Mouse (Mus musculus) thymus, postnatal 25 days (tissue): Measurements from ENCODE around the gene Usp37.
A peak's percentile ranks its signal among the peaks of the same experiment; 100 is the strongest.

ENCODE experiments used
- DNase-seq: peaks from one replicate; pipeline ENCODE4 v3.0.0; 2022

Usp37 gene

DNA sequence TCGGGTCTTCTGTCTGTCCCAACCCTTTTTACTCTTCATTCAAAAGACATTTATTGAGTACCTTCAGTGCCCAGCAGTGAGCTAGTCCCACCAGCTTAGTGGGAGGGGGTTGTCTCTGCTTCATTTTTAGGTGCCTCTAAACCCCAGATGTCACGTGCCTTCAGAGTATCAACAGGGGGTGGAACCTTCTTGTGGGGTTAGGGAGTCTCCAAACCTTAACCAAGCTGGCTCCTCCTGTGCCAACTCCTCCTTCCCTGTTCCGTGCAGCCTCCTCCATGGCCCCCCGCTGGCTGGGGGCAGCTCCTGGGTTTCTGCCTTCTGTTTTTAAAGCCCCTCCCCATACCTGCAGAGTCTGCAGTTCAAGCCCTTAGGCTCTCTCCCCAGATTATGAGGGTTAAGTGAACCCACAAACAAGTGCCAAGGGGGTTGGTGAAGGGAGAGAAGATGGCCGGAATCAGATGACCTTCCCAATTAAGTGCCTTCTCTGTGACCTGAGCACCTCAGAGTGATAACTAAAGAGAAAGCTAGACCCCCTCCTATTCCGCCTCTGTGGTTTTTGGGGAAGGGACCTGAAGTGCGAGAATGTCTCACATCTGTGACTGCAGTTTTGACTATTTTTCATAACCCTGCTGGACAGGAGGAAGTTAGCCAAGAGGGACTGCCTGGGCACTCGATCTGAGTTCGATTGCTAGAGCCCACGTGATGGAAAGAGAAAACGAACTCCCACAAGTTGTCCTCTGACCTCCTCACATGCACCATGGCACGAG lies 147.4 kb downstream of the Usp37 start:
- peak; percentile 13 for DNase-seq

DNA sequence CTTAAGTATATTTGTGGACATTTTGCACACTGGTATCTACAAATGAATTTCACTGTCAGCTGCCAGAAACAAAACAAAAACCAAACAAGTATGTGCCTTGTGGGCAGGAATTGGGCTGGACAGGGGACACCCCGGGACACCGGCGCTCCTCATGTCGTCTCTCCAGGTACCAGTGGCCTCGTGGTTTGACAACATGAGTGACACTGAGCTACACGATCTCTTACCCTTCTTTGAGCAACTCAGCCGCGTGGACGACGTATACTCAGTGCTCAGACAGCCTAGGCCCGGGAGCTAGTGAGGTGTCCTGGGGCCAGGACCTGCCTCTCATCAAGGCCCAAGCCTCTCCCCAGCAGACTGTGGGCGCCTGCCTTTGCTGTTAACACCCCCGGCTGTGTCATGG lies 148.8 kb downstream of the Usp37 start:
- no peak for DNase-seq

DNA sequence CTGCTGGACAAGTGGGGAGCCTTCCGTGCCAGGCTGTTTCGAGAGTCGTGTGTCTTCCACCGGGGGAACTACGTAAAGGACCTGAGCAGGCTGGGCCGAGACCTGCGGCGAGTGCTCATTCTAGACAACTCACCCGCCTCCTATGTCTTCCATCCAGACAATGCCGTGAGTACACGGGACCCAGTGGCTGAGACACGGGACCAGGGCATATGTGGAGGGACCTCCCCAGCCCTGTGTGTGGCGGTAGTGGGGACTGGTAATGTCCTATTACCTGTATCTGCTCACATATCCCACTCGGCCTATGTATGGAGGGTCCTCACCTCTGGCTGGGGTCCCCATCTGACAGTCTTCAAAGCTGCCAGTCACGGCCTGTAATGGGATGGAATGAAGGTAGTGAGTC lies 149.2 kb downstream of the Usp37 start:
- DNase-seq: no peak

DNA sequence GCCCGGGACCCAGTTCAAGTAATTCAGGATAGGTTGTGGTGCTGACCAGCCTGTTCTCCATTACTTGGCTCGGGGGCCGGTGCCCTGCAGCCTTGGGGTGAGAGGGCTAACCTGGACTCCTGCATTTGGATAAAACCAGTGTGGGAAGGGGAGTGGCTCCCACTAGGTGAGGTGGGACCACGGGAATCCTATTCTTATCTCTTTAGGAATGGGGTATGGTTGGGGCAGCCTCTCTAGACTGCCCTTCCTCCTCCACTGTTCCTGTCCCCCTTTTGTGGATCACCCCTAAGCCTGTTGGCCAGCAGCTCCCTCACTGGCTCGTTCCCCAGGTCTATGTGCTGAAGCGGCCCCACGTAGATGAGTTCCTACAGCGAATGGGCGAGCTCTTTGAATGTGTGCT lies 149.8 kb downstream of the Usp37 start:
- no peak for DNase-seq

DNA sequence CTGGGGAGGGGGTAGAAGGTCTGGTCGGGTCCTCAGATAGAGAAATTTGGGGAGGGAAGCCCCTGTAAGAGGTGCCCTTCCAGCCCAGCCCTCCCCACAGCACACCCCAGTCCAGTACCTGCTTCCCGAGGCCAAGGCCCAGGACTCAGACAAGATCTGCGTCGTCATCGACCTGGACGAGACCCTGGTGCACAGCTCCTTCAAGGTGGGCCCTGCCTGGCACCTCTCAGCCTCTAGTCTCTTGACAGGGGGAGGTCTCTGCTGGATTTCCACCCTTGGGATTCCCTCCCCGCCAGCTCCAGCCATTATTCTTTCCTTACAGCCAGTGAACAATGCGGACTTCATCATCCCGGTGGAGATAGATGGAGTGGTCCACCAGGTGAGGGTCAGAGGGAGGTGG lies 150.4 kb downstream of the Usp37 start:
- DNase-seq: no peak

DNA sequence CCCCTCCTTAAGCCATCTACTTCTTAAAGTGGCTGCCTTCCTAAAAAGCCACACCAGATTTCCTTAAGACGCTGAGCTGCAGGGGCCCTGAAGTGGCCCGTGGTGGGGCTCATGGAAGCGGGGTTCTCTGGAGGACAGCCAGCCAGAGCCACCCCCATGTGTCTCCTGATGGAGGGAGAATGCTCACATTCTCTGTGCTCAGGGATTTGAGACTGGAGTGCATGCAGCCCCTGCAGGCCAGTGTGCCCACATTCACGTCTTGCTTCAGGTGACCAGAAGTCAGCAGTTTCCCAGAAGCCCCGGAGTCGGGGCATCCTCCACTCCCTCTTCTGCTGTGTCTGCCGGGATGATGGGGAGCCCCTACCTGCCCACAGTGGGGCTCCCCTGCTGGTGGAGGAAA lies 151.1 kb downstream of the Usp37 start:
- no peak for DNase-seq

DNA sequence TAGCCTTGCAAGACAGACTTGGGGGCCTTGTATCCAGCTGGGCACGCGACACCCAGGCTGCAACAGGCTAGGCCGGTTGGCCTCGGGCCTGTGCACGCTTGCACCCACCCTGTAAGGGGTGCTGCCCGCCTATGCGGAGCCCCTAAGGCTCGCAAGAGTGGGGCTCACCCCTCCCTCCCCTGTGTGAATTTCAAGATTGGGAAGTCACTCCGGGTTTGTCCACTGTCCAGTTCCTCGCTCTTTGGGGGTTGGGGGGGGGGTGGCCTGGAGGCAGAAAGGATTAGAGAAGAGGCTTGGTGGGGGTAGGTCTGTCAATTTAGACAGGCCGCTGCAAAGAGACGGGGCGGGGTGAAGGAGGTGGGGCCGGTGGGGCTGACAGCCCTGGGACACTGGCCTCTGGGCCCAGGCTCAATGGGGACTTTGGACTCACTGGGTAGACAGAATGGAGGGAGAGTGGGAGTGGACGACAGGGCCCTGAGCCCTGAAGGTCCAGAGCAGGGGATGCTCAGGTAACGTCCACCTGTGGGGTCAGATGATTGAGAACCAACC lies 151.6 kb downstream of the Usp37 start:
- no peak for DNase-seq

DNA sequence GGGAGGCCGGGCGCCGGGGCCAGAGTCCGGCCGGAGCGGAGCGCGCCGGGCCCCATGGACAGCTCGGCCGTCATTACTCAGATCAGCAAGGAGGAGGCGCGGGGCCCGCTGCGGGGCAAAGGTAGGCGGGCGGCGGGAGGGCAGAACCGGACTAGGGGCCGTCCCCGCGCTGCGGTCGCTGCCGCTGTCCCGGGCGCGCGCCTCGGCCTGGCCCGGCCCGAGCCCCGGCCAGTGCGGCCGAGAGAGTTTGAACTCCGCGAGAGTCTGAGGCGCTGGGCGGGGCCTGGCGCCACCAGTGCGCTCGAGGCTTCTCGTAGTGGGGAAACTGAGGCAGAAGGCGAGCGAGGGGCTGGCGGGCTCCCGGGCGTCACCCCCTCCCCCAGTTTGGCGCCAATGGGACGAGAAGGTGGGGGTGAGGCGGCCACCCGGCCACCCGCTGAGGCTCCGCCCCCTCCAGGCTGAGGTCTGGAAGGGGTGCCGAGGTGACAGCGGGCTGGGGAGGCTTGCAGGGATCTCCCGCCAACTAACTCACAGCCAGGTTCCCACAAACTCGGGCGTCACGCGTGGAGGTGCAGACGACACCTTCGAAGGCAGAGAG lies 152.1 kb downstream of the Usp37 start:
- peak; percentile 83 for DNase-seq

DNA sequence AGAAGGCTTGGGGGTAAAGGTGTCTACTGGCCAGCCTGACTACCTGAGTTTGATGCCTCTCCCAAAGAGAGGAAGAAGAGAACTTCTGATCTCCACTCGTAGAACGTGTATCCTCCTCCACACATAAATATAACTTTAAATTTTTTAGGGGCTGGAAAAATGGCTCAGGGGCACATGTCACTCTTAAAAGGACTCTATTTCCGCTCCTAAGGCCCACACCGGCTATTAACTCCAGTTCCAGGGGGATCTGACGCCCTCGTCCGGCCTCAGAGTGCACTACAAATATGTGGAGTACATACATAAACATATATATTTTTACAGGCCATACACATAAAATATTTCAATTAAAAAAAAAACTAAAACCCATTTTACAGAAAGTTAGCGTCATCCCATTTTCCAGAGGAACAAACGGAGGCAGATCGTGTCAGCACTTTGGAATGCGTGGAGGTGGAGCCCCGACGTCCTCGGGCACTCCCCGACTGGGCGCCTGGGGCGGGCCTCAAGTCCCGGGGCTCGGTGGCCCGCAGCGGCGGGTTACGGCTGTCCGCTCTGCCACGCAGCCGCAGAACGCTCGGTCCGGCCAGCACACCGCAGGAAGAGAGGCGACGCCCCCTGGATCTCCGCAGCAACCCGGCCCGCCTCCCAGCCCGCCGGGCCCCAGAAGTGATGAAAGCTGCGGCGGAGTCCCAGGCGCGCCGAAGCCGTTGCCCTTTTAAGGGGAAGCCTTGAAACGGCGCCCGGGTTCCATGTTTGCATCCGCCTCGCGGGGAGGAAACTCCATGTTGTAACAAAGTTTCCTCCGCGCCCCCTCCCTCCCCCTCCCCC lies 152.9 kb downstream of the Usp37 start, which contains the start of gene Ctdsp1:
Gene Ctdsp1 (plus strand): TSS at position 586 of the 825 bp plus-strand sequence.
- peak; percentile 94 for DNase-seq

DNA sequence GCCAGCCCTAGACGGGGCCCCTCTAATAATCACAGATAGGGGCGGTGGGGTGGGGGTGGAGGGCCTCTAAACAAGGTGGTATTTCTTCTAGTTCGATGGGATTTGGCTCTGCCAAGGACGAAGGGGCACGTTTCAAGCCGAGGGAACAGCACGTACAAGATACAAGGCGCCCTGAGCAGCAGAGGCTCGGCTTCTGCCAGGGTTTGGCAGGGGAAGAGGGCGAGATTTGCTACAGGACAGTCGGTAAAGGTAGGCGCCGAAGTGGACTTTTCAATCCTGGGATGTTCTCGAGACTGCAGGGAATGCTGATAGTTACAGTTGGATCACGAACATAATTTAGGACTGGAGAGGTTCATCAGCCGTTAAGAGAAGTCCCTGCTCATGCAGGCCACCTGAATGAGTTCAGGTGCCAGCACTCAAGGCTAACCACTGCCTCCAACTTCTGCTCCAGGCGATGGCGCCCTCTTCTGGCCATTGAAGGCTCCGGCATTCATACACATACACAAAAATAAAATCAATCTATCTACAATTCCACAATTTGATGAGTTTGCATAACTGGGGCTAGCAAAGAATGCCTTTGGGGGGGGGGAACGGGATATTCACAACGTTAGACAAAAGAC lies 153.7 kb downstream of the Usp37 start:
- DNase-seq: peak; percentile 77

DNA sequence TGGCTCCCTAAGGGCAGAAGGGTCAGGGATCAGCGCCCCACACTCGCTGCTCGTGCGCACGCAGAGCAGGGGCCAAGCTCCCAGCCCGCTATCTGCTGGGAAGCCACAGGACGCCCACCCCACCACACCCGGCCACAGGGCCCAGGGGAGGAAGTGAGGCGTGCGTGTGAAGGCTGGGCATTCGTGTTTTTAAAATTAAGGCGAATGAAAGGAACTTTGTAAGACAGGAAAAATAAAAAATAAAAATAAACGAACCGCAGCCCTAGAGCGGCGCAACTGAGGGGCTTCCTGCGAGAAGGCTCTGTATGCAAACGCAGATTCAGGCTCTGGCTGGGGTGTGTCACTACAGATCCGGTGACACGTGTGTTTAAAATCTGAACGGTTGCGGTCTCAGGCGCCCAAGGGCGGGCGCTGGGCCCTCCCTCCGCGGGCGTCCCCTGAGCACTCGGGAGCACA lies 154.2 kb downstream of the Usp37 start:
- DNase-seq: peak; percentile 69

DNA sequence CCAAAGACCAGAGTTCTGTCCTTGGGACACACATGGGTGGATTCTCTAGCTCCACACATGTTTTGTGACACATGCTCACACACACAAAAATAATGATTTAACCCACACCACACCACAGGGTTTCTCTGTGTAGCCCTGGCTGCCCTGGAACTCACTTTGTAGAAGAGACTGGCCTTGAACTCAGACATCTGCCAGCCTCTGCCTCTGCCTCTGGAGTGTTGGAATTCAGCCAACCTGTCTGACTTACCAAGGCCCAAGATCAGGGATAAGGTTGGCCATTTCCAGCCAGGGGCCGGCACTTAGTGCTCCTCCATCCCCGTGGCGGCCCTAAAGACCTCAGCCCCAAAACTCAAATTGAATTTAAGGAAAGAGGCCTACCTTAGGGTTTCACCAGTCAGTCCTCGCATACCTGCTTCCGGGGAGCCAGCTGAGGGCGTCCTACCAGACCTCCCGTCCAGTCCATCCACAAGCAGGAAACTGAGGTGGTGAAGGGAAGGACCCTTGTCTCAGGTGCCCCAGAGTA lies 155.6 kb downstream of the Usp37 start:
- no peak for DNase-seq

DNA sequence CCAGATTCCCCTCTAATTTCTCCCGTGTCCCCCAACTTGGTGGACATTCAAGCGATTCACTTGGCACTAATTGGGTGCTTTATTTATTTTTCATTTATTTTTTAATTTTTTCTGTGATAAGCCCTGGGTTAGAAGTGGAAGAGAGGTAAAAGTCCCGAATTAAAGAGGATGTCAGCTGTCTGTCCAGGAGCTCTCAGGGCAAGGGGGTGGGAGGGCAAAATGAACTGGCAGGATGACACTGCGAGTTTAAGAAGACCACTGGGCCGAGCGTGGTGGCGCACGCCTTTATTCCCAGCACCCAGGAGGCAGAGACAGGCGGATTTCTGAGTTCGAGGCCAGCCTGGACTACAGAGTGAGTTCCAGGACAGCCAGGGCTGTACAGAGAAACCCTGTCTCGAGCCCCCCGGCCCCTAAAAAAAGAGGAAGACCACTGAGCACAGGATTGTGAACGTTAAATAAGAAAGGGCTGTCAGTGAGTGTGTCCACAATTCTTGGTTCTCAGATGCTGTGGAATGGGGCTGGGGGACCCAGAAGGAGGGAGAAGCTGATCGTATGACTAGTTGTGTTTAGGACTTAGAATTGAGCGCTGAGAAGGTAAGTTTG lies 156.6 kb downstream of the Usp37 start:
- DNase-seq: no peak

DNA sequence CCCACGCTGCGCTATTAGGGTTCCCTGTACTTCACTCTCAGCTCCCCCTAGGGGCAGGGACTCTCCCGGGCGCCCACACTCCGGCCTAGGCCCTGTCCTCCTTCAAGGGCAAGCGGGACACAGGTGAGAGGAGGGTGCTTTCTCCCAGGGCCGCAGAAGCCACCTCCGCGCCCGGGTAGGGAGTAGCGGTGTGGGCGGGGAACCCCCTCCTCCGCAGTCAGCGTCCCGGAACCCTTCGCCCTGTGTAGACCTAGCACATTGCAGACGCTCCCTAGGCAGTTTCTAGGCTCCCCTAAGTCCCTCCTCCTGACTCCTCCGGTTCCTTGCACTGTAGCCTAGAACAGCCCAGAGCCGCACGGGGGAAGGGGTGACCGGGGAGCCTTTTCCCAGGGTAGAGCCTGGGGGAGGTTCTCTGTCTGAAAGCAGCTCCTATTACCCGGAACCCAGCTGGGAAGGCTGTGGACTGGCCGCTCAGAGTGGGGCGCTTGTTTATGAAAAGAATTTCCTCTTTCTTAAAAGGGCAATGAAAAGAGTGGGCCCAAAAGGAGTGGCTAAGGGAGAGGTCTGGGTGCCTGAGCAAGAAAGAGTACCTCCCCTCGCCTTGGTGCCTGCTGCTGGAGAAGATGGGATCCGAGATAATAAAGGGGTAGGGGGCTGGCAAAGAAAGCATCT lies 157.2 kb downstream of the Usp37 start:
- DNase-seq: peak; percentile 97

DNA sequence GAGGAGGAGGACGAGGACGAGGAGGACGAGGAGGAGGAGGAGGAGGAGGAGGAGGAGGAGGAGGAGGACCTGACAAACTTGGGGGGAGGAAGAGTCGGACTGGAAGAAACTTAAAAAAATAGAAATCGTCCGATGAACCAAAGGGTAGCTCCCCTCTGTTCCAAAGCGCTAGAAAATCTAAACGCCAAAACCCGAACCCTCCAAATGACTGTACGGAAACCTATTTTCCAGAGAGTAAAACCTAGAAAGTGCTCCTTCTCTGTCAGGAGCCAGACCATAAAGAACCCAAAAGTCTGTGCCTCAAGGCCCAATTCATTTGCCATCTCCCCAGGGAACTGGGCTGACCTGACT lies 157.7 kb downstream of the Usp37 start:
- DNase-seq: no peak

DNA sequence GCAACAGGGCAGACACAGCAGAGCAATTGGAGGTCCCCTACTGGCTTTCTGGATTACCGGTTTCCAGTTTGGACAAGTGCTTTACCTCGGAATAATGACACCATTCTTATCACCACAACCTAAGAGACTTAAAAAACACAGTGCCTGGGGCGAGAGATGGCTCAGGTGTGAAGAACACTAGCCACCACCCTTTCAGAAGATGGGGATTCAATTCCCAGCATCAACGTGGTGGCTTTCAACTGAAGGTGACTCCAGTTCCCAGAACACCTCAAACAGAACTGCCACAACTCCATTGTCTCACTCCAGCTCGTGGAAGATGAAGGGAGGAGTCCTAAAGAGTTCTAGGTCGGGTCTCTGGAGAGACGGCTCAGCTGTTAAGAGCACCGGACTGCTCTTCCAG lies 158.6 kb downstream of the Usp37 start:
- no peak for DNase-seq
